Mouse (Mus musculus) MEL (cell line): ENCODE measurements around the gene Cplx2. TPM values are rescaled to one million over a fixed set of nuclear protein-coding genes. Genes with fewer than 3 reads are reported as not detected.

Experiments
- DNase-seq: peaks from one replicate; pipeline ENCODE4 v3.0.0; 2011; ENCODE audit warnings: low read depth, low spot score
- H3K27ac ChIP-seq: 2 replicates; pipeline ENCODE4 v1.5.1; 2012; ENCODE audit warnings: low read depth, mild to moderate bottlenecking, control low read depth, low read length, moderate library complexity; ENCODE audit not compliant: control insufficient read depth
- H3K27me3 ChIP-seq, 2 experiments: fragments of 150-350 bp in 1 of 2; sonication (generic) in 1 of 2; 2 replicates each; pipeline ENCODE4 v1.6.1; 2012; ENCODE audit warnings: low read length in 2 of 2, mild to moderate bottlenecking in 2 of 2, improper control_type of control experiment in 1 of 2, moderate library complexity in 1 of 2; ENCODE audit not compliant: insufficient read depth in 2 of 2, control insufficient read depth in 1 of 2
- H3K36me3 ChIP-seq, 2 experiments: 2 replicates each; pipeline ENCODE4 v1.6.1; 2012 to 2014; ENCODE audit warnings: low read length in 2 of 2, improper control_type of control experiment in 1 of 2, inconsistent platforms in 1 of 2, mild to moderate bottlenecking in 1 of 2; ENCODE audit not compliant: insufficient read depth in 2 of 2, control insufficient read depth in 1 of 2
- H3K4me1 ChIP-seq, 2 experiments: fragments of 150-350 bp in 1 of 2; sonication (generic) in 1 of 2; 2 replicates each; pipeline ENCODE4 v1.6.1; 2012; ENCODE audit warnings: low read length in 2 of 2, improper control_type of control experiment in 1 of 2, mild to moderate bottlenecking in 1 of 2; ENCODE audit not compliant: insufficient read depth in 2 of 2, control insufficient read depth in 1 of 2
- H3K4me3 ChIP-seq, 2 experiments: fragments of 150-350 bp in 1 of 2; sonication (generic) in 1 of 2; 2 replicates each; pipeline ENCODE4 v1.5.1; 2012; ENCODE audit warnings: low read depth in 2 of 2, low read length in 2 of 2, mild to moderate bottlenecking in 2 of 2, moderate library complexity in 2 of 2, control low read depth in 1 of 2, improper control_type of control experiment in 1 of 2; ENCODE audit not compliant: control insufficient read depth in 1 of 2, insufficient read depth in 1 of 2
- H3K79me2 ChIP-seq: 2 replicates; pipeline ENCODE4 v1.6.1; 2012; ENCODE audit warnings: mild to moderate bottlenecking, low read length, moderate library complexity; ENCODE audit not compliant: control insufficient read depth, poor library complexity, insufficient read depth
- H3K9ac ChIP-seq: 2 replicates; pipeline ENCODE4 v1.6.1; 2012; ENCODE audit warnings: low read depth, mild to moderate bottlenecking, control low read depth, low read length, moderate library complexity; ENCODE audit not compliant: control insufficient read depth, poor library complexity, severe bottlenecking
- H3K9me3 ChIP-seq: fragments of 150-350 bp; sonication (generic); replicated peaks from 2 replicates; pipeline ENCODE4 v1.6.1; 2012; ENCODE audit warnings: mild to moderate bottlenecking, low read length, improper control_type of control experiment, moderate library complexity; ENCODE audit not compliant: insufficient read depth
- BHLHE40 ChIP-seq: IDR thresholded peaks from 2 replicates; pipeline ENCODE4 v1.6.1; 2012; ENCODE audit warnings: low read depth, mild to moderate bottlenecking, inconsistent platforms, low read length, improper control_type of control experiment, borderline replicate concordance
- CHD2 ChIP-seq: IDR thresholded peaks from 2 replicates; pipeline ENCODE4 v1.6.1; 2011; ENCODE audit warnings: low read length, improper control_type of control experiment
- E2F4 ChIP-seq: IDR thresholded peaks from 2 replicates; pipeline ENCODE4 v1.6.1; 2011; ENCODE audit warnings: low read depth, low read length, improper control_type of control experiment, borderline replicate concordance
- EP300 ChIP-seq, 2 experiments: IDR thresholded peaks; 2 replicates each; pipeline ENCODE4 v1.6.1; 2011; ENCODE audit warnings: improper control_type of control experiment in 2 of 2, low read length in 2 of 2, low read depth in 1 of 2, mild to moderate bottlenecking in 1 of 2
- ETS1 ChIP-seq: IDR thresholded peaks from 2 replicates; pipeline ENCODE4 v1.6.1; 2012; ENCODE audit warnings: low read depth, mild to moderate bottlenecking, inconsistent platforms, low read length, improper control_type of control experiment, moderate library complexity
- GATA1 ChIP-seq: IDR thresholded peaks from 2 replicates; pipeline ENCODE4 v1.6.1; 2011; ENCODE audit warnings: low read depth, low read length, improper control_type of control experiment
- JUND ChIP-seq: IDR thresholded peaks from 2 replicates; pipeline ENCODE4 v1.6.1; 2011; ENCODE audit warnings: low read depth, mild to moderate bottlenecking, improper control_type of control experiment, low read length
- KAT2A ChIP-seq: conservative IDR thresholded peaks from 2 replicates; pipeline ENCODE4 v1.6.1; 2012; ENCODE audit warnings: low read depth, low read length, improper control_type of control experiment, inconsistent platforms
- MAZ ChIP-seq: IDR thresholded peaks from 2 replicates; pipeline ENCODE4 v1.6.1; 2012; ENCODE audit warnings: low read depth, mild to moderate bottlenecking, inconsistent platforms, low read length, improper control_type of control experiment
- MEF2A ChIP-seq: IDR thresholded peaks from 2 replicates; pipeline ENCODE4 v1.6.1; 2014; ENCODE audit warnings: low read depth, mild to moderate bottlenecking, inconsistent platforms, low read length, improper control_type of control experiment; ENCODE audit not compliant: poor library complexity, insufficient replicate concordance, severe bottlenecking; ENCODE audit errors: extremely low read depth
- MYB ChIP-seq: IDR thresholded peaks from 2 replicates; pipeline ENCODE4 v1.6.1; 2011; ENCODE audit warnings: mild to moderate bottlenecking, low read depth, low read length, improper control_type of control experiment
- NRF1 ChIP-seq: IDR thresholded peaks from 2 replicates; pipeline ENCODE4 v1.6.1; 2014; ENCODE audit warnings: low read depth, mild to moderate bottlenecking, inconsistent platforms, low read length, improper control_type of control experiment, moderate library complexity; ENCODE audit not compliant: poor library complexity, insufficient read depth, severe bottlenecking
- POLR2A ChIP-seq, 2 experiments: IDR thresholded peaks; 2 replicates each; pipeline ENCODE4 v1.6.1; 2011 to 2012; ENCODE audit warnings: low read length in 2 of 2, mild to moderate bottlenecking in 2 of 2, control low read depth in 1 of 2, improper control_type of control experiment in 1 of 2, low read depth in 1 of 2, moderate library complexity in 1 of 2; ENCODE audit not compliant: control insufficient read depth in 1 of 2, insufficient read depth in 1 of 2, poor library complexity in 1 of 2
- POLR2AphosphoS2 ChIP-seq: IDR thresholded peaks from 2 replicates; pipeline ENCODE4 v1.6.1; 2011; ENCODE audit warnings: low read length, improper control_type of control experiment
- RCOR1 ChIP-seq: IDR thresholded peaks from 2 replicates; pipeline ENCODE4 v1.6.1; 2012; ENCODE audit warnings: low read depth, mild to moderate bottlenecking, inconsistent platforms, low read length, improper control_type of control experiment
- SMC3 ChIP-seq: IDR thresholded peaks from 2 replicates; pipeline ENCODE4 v1.6.1; 2011; ENCODE audit warnings: low read depth, low read length, improper control_type of control experiment
- TCF12 ChIP-seq: IDR thresholded peaks from 2 replicates; pipeline ENCODE4 v1.6.1; 2014; ENCODE audit warnings: low read depth, mild to moderate bottlenecking, inconsistent platforms, low read length, improper control_type of control experiment, moderate library complexity
- UBTF ChIP-seq: IDR thresholded peaks from 2 replicates; pipeline ENCODE4 v1.6.1; 2012; ENCODE audit warnings: low read depth, mild to moderate bottlenecking, inconsistent platforms, low read length, improper control_type of control experiment, moderate library complexity, borderline replicate concordance; ENCODE audit not compliant: insufficient read depth
- USF1 ChIP-seq: IDR thresholded peaks from 2 replicates; pipeline ENCODE4 v1.6.1; 2014; ENCODE audit warnings: low read depth, mild to moderate bottlenecking, inconsistent platforms, low read length, improper control_type of control experiment, moderate library complexity
- ZKSCAN1 ChIP-seq: IDR thresholded peaks from 2 replicates; pipeline ENCODE4 v1.6.1; 2012; ENCODE audit warnings: low read depth, mild to moderate bottlenecking, inconsistent platforms, low read length, improper control_type of control experiment, moderate library complexity
- ZNF384 ChIP-seq: IDR thresholded peaks from 2 replicates; pipeline ENCODE4 v1.6.1; 2012; ENCODE audit warnings: low read depth, mild to moderate bottlenecking, inconsistent platforms, low read length, improper control_type of control experiment
- polyA plus RNA-seq, 2 experiments: library from polyadenylated mRNA; stranded (reverse) in 1 of 2; unstranded in 1 of 2; fragments of >175 nt in 1 of 2; fragments of >200 nt in 1 of 2; gene quantifications; 2 replicates each; pipeline versions ENCODE4 v1.2.1 to v1.2.4; 2012; ENCODE audit warnings: low replicate concordance in 2 of 2, low read depth in 1 of 2; ENCODE audit not compliant: insufficient read length in 2 of 2, insufficient read depth in 1 of 2, missing spikeins in 1 of 2
- total RNA-seq: library from RNA; depleted of rRNA; stranded (reverse); fragments of 300-350 nt; gene quantifications from 2 replicates; pipeline ENCODE4 v1.2.3, GENCODE M21; 2012

Cplx2 gene
- total and polyA plus RNA-seq, 3 experiments = 1.8 to 4.7 TPM; not detected in 1

DNA sequence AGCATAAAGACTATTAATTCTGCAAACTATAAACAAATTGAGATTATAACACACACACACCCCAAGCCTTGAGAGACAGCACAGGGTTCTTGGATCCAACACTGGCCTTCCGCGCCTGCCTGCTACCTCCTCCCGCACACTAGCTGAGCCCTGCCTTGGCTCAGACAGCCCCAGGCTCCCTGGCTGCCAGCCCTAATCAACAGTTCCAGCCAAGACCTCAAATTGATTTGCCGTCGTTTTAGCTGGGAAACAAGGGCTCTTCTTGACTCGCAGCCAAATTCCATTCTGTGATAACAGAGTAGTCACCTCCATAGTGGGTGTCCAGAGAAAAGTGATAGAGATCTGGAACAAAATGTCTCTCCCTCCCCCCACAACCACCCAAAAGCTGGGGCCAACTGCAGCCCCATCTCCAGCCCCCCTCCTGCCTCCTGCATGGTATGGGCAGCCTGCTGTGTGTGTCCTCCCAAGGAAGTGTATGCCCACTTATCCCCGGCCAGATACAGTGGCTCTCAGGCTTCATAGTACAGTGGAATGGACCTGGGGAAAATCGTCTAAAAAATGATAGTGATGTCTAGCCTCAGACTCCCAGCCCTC, 18.9 kb downstream of the Cplx2 start:
- Histone ChIP-seq H3K4me3 (no peak overlapping the region), H3K27ac (no peak overlapping the region), H3K9me3 (no peaks in the 10 kb centered on the region), H3K79me2 (no peaks in the 10 kb centered on the region), H3K27me3 (no peaks in the 10 kb centered on the region), H3K4me1 (peaks cover 0 to 17% of the 10 kb centered on the region in 2 experiments), H3K9ac (no peak overlapping the region), H3K36me3 (peaks cover 0 to 6% of the 10 kb centered on the region in 2 experiments; a peak in 2 of 4 replicates)
- TF ChIP-seq RCOR1 = peak; percentile 62
- no peak for TF ChIP-seq MAZ
- peak; percentile 49 for TF ChIP-seq TCF12
- 0 out of 2 replicates have a peak, but pooled peaks have one; percentile 25 for TF ChIP-seq ETS1
- peak; percentile 50; the same call in 1 of the 2 replicates for TF ChIP-seq GATA1
- TF ChIP-seq EP300 (IDR thresholded peaks at IDR 0.05; ENCODE audit: low read depth in 1 of 2, low read length in 2 of 2) = peak; percentile 58 to 70; a peak in 3 of 4 replicates
- no peak for TF ChIP-seq CHD2
- DNase-seq = peak; percentile 64

DNA sequence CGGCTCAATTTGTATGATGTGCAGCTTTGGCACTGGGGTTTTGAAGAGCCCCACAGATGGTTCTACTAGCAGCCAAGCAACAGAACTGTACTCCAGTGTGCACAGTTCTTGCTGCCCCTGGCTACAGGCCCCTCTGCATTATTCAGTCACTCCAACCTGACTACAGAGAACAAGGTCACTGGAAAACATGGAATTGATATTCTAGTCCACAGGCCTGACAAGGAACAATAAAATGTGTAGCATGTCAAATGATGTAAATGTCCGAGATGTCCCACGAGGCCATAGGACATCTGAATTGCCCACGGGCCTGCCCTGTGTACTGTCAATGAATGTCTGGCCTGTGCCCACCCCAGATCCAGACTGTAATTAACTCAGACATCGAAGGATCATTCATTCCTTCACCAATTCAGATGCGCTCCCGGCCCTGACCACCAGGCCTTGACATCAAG, 19.4 kb downstream of the Cplx2 start:
- no peaks in the 10 kb centered on the region for H3K9me3 ChIP-seq
- H3K4me1 ChIP-seq = peaks cover 0 to 15% of the 10 kb centered on the region in 2 experiments
- H3K79me2 ChIP-seq = no peaks in the 10 kb centered on the region
- no peaks in the 10 kb centered on the region for H3K27me3 ChIP-seq
- H3K27ac ChIP-seq = no peak overlapping the region
- TF ChIP-seq MYB = no peak
- no peak for TF ChIP-seq EP300 (IDR thresholded peaks at IDR 0.05; ENCODE audit: low read depth in 1 of 2, low read length in 2 of 2)
- TF ChIP-seq KAT2A = no peak
- TF ChIP-seq ZNF384 = no peak
- no peak for TF ChIP-seq UBTF
- no peak for TF ChIP-seq SMC3
- TF ChIP-seq ETS1 = no peak
- no peak for TF ChIP-seq POLR2AphosphoS2
- no peak for TF ChIP-seq MEF2A
- TF ChIP-seq NRF1 = no peak
- TF ChIP-seq E2F4 = no peak
- no peak for TF ChIP-seq JUND
- no peak for TF ChIP-seq USF1
- no peak for TF ChIP-seq POLR2A (IDR thresholded peaks at IDR 0.05; ENCODE audit: control insufficient read depth in 1 of 2, insufficient read depth in 1 of 2, low read depth in 1 of 2, low read length in 2 of 2, poor library complexity in 1 of 2)
- no peak for TF ChIP-seq ZKSCAN1
- no peak for TF ChIP-seq BHLHE40
- H3K4me3 ChIP-seq = no peak overlapping the region
- DNase-seq = no peak
- H3K36me3 ChIP-seq = peaks cover 0 to 6% of the 10 kb centered on the region in 2 experiments; a peak in 2 of 4 replicates
- no peak overlapping the region for H3K9ac ChIP-seq
